Mouse (Mus musculus) kidney, adult 2 months (tissue): ENCODE results near the gene Prkd3. TPM values are rescaled to one million over a fixed set of nuclear protein-coding genes. Genes with fewer than 3 reads are reported as not detected.

Source experiments
- DNase-seq: peaks from one replicate; pipeline ENCODE4 v3.0.0; 2021
- H3K27ac ChIP-seq: fragments of 200-500 bp; 2 replicates; pipeline ENCODE4 v1.5.1; 2012; ENCODE audit warnings: low read depth, low read length, control low read depth, inconsistent platforms; ENCODE audit not compliant: insufficient read depth
- H3K27me3 ChIP-seq: fragments of 200-500 bp; replicated peaks from 2 replicates; pipeline ENCODE4 v1.6.1; 2012; ENCODE audit warnings: mild to moderate bottlenecking, moderate library complexity, low read length, inconsistent platforms; ENCODE audit not compliant: control insufficient read depth, insufficient read depth
- H3K36me3 ChIP-seq: fragments of 200-500 bp; 2 replicates; pipeline ENCODE4 v1.6.1; 2012; ENCODE audit warnings: mild to moderate bottlenecking, moderate library complexity, low read length, inconsistent platforms; ENCODE audit not compliant: control insufficient read depth, insufficient read depth
- H3K4me1 ChIP-seq: fragments of 200-500 bp; 2 replicates; pipeline ENCODE4 v1.6.1; 2011; ENCODE audit warnings: low read length; ENCODE audit not compliant: control insufficient read depth, insufficient read depth
- H3K4me3 ChIP-seq: fragments of 200-500 bp; 2 replicates; pipeline ENCODE4 v1.5.1; 2011; ENCODE audit warnings: mild to moderate bottlenecking, low read depth, low read length, control low read depth; ENCODE audit not compliant: insufficient read depth
- CTCF ChIP-seq: fragments of 200-500 bp; conservative IDR thresholded peaks from 2 replicates; pipeline ENCODE4 v1.5.1; 2011; ENCODE audit warnings: low read depth, mild to moderate bottlenecking, control low read depth, low read length, moderate library complexity, mixed read lengths; ENCODE audit not compliant: insufficient read depth, insufficient read length
- POLR2A ChIP-seq: fragments of 200-500 bp; IDR thresholded peaks from one replicate; pipeline ENCODE4 v1.6.1; 2011; ENCODE audit warnings: low read depth, low read length, control low read depth
- WGBS: fragments of 180-500 bp; shearing (Covaris S2); methylation state at CpG from one replicate; pipeline ENCODE4 v1.1.7; 2018; 5-methylcytosine and 5-hydroxymethylcytosine counted together
- polyA plus RNA-seq: library from polyadenylated mRNA; depleted of rRNA; stranded (reverse); fragments of >200 nt; gene quantifications from 2 replicates; pipeline ENCODE4 v1.2.3, GENCODE M21; 2012

Prkd3 gene
- polyA plus RNA-seq, 1 experiment = 10.3 TPM

GRCm38 (mm10) chr17:78937229-78937853 is 83.3 kb downstream of the Prkd3 start:
- TF ChIP-seq CTCF (no peak), POLR2A (no peak)
- H3K27me3 ChIP-seq = no peaks in the 10 kb centered on the region
- H3K27ac ChIP-seq = no peak overlapping the region; the same call in 1 of the 2 replicates
- WGBS = 9% methylated on average over 26 of the region's 26 CpGs
- no peak for DNase-seq
- H3K4me3 ChIP-seq = peak overlapping the region; percentile 74
- 0 out of 2 replicates have a peak, but pooled peaks cover 1% of the 10 kb centered on the region for H3K36me3 ChIP-seq
- H3K4me1 ChIP-seq = peaks cover 5% of the 10 kb centered on the region; the same call in 1 of the 2 replicates

- under 1% methylated on average over 45 of the region's 45 CpGs for WGBS
- peaks cover 4% of the 10 kb centered on the region for H3K36me3 ChIP-seq
- H3K4me3 ChIP-seq = peak within 1 kb of the TSS; percentile 74
- H3K27ac ChIP-seq = no peak within 1 kb of the TSS; the same call in 1 of the 2 replicates
- H3K4me1 ChIP-seq = peaks cover 3% of the 10 kb centered on the region; the same call in 1 of the 2 replicates
- TF ChIP-seq POLR2A (peak; percentile 35), CTCF (no peak)
- H3K27me3 ChIP-seq = no peaks in the 10 kb centered on the region
- DNase-seq = peak; percentile 98
Observed at GRCm38 (mm10) chr17:78936466-78937228, 84.0 kb downstream of the Prkd3 start, which contains the start of the genes Cebpz and Ndufaf7. Gene Cebpz (minus strand): TSS chr17:78937066. Gene Ndufaf7 (plus strand): TSS chr17:78937136.

- no peak for DNase-seq
- Histone ChIP-seq H3K4me1 (peaks cover 3% of the 10 kb centered on the region; the same call in 1 of the 2 replicates), H3K36me3 (peaks cover 5% of the 10 kb centered on the region), H3K27me3 (no peaks in the 10 kb centered on the region), H3K4me3 (peak overlapping the region; percentile 74; the same call in 1 of the 2 replicates), H3K27ac (no peak overlapping the region)
- WGBS = 76% methylated on average over 2 of the region's 2 CpGs
- TF ChIP-seq CTCF (no peak), POLR2A (no peak)
Observed at GRCm38 (mm10) chr17:78935857-78936256, 84.8 kb downstream of the Prkd3 start.

GRCm38 (mm10) chr17:78917696-78918095 is 102.9 kb downstream of the Prkd3 start:
- H3K27ac ChIP-seq = no peak overlapping the region
- no peaks in the 10 kb centered on the region for H3K27me3 ChIP-seq
- no peak for TF ChIP-seq POLR2A
- DNase-seq = no peak
- 50% methylated on average over 6 of the region's 6 CpGs for WGBS
- no peak overlapping the region for H3K4me3 ChIP-seq
- peaks cover 6% of the 10 kb centered on the region; the same call in 1 of the 2 replicates for H3K36me3 ChIP-seq
- H3K4me1 ChIP-seq = peaks cover 9% of the 10 kb centered on the region; the same call in 1 of the 2 replicates

GRCm38 (mm10) chr17:78916899-78917298 is 103.7 kb downstream of the Prkd3 start:
- Histone ChIP-seq H3K27me3 (no peaks in the 10 kb centered on the region), H3K4me3 (peak overlapping the region; percentile 84), H3K4me1 (peaks cover 9% of the 10 kb centered on the region; the same call in 1 of the 2 replicates), H3K36me3 (peaks cover 2% of the 10 kb centered on the region; the same call in 1 of the 2 replicates), H3K27ac (no peak overlapping the region)
- WGBS = under 1% methylated on average over 11 of the region's 11 CpGs
- DNase-seq = no peak
- TF ChIP-seq POLR2A = no peak
- TF ChIP-seq CTCF = no peak

- WGBS = under 1% methylated on average over 37 of the region's 37 CpGs
- 0 out of 2 replicates have a peak, but pooled peaks have one; percentile 0 for TF ChIP-seq CTCF
- peak; percentile 84 for TF ChIP-seq POLR2A
Observed at GRCm38 (mm10) chr17:78916369-78916813, 104.2 kb downstream of the Prkd3 start, which contains the start of gene Cebpzos. Gene Cebpzos (plus strand): TSS chr17:78916500.

GRCm38 (mm10) chr17:78915772-78916171 is 104.8 kb downstream of the Prkd3 start:
- Histone ChIP-seq H3K27me3 (no peaks in the 10 kb centered on the region), H3K4me1 (peaks cover 9% of the 10 kb centered on the region; the same call in 1 of the 2 replicates), H3K36me3 (no peaks in the 10 kb centered on the region; the same call in 1 of the 2 replicates), H3K4me3 (peak overlapping the region; percentile 84), H3K27ac (peak overlapping the region; percentile 70)
- WGBS = 53% methylated on average over 6 of the region's 6 CpGs
- TF ChIP-seq POLR2A (no peak), CTCF (no peak)
- DNase-seq = no peak

More at GRCm38 (mm10) chr17:78916369-78916813, 104.2 kb downstream of the Prkd3 start, which contains the start of gene Cebpzos:
- Histone ChIP-seq H3K4me1 (peaks cover 9% of the 10 kb centered on the region; the same call in 1 of the 2 replicates), H3K27me3 (no peaks in the 10 kb centered on the region), H3K36me3 (peaks cover 2% of the 10 kb centered on the region; the same call in 1 of the 2 replicates), H3K4me3 (peak within 1 kb of the TSS; percentile 84), H3K27ac (peak within 1 kb of the TSS; percentile 70)
- peak; percentile 95 for DNase-seq
